Mouse (Mus musculus) E14TG2a.4 (cell line): Measurements from ENCODE around the gene Sv2b.

ENCODE experiments used
- CTCF ChIP-seq: conservative IDR thresholded peaks from 2 replicates; pipeline ENCODE4 v1.5.1; 2014; ENCODE audit warnings: low read length
- NANOG ChIP-seq: IDR thresholded peaks from 2 replicates; pipeline ENCODE4 v1.6.1; 2014; ENCODE audit warnings: borderline replicate concordance, low read length, mixed read lengths
- POU5F1 ChIP-seq: IDR thresholded peaks from 2 replicates; pipeline ENCODE4 v1.6.1; 2014; ENCODE audit warnings: low read length, borderline replicate concordance

- TF ChIP-seq CTCF, result no peak
- TF ChIP-seq NANOG, result no peak
- TF ChIP-seq POU5F1, result no peak
Observed at GRCm38 (mm10) chr7:75309570-75309969, 508 bp upstream of the Sv2b start.
